21 mouse cellular contexts compared by ENCODE assay signal in genomic region chr2:146293538-146293937, GRCm38 (mm10).
A peak's percentile ranks its signal among the peaks of the same experiment; 100 is the strongest.
DNase-seq lines count a peak whose midpoint lies in the region; ATAC-seq and TF ChIP-seq lines count a peak whose summit lies in the region.
"Had no signal": no experiment of that assay in that cellular context is flagged by ENCODE, and none has a peak within 500 bp of the region (broad histone marks: within the 10 kb centered on the region; RNA-seq: fewer than 3 reads in every experiment).

No protein-coding gene starts in this region.

- peaks cover 4% of the 10 kb centered on the region; the same call in 1 of the 2 replicates for H3K4me1 ChIP-seq in embryonic facial prominence, embryonic 14.5 days (ENCODE audit: control insufficient read depth, insufficient read depth, low read length)
- H3K4me1 ChIP-seq in embryonic facial prominence, embryonic 10.5 days = peaks cover 23% of the 10 kb centered on the region
- H3K4me1 ChIP-seq in kidney, embryonic 16.5 days (ENCODE audit: insufficient read depth, low read length) = no peaks in the 10 kb centered on the region
- no peaks in the 10 kb centered on the region; the same call in 1 of the 2 replicates for H3K4me1 ChIP-seq in hindbrain, postnatal 0 days (ENCODE audit: insufficient read depth, low read length)
- H3K4me1 ChIP-seq in limb, embryonic 10.5 days = peaks cover 10% of the 10 kb centered on the region

- TF ChIP-seq CTCF in hindbrain, postnatal 0 days (IDR thresholded peaks at IDR 0.05; ENCODE audit: low read depth) = no peak

- H3K36me3 ChIP-seq in embryonic facial prominence, embryonic 14.5 days (ENCODE audit: control insufficient read depth, insufficient read depth, low read length) = no peaks in the 10 kb centered on the region
- H3K36me3 ChIP-seq in embryonic facial prominence, embryonic 10.5 days (replicated peaks) = no peaks in the 10 kb centered on the region
- H3K36me3 ChIP-seq in kidney, embryonic 16.5 days (ENCODE audit: insufficient read depth, low read length) = no peaks in the 10 kb centered on the region
- no peaks in the 10 kb centered on the region for H3K36me3 ChIP-seq in hindbrain, postnatal 0 days (ENCODE audit: insufficient read depth, low read length)
- H3K36me3 ChIP-seq in limb, embryonic 10.5 days = no peaks in the 10 kb centered on the region
- H3K36me3 ChIP-seq: embryonic facial prominence, embryonic 13.5 days; heart, embryonic 10.5 days had no signal

- H3K9me3 ChIP-seq in embryonic facial prominence, embryonic 14.5 days (ENCODE audit: control insufficient read depth, low read length) = no peaks in the 10 kb centered on the region
- no peaks in the 10 kb centered on the region for H3K9me3 ChIP-seq in embryonic facial prominence, embryonic 10.5 days
- no peaks in the 10 kb centered on the region for H3K9me3 ChIP-seq in kidney, embryonic 16.5 days (ENCODE audit: low read length)
- no peaks in the 10 kb centered on the region for H3K9me3 ChIP-seq in hindbrain, postnatal 0 days (ENCODE audit: low read length)
- no peaks in the 10 kb centered on the region for H3K9me3 ChIP-seq in limb, embryonic 10.5 days (replicated peaks)
- H3K9me3 ChIP-seq: embryonic facial prominence, embryonic 13.5 days; heart, embryonic 10.5 days; megakaryocyte, embryonic 14.5 days had no signal

- 68% methylated on average over 9 of the region's 9 CpGs for WGBS in embryonic facial prominence, embryonic 14.5 days
- WGBS in embryonic facial prominence, embryonic 10.5 days = 83% methylated on average over 9 of the region's 9 CpGs
- WGBS in kidney, embryonic 16.5 days = 68% methylated on average over 9 of the region's 9 CpGs
- 54% methylated on average over 9 of the region's 9 CpGs for WGBS in hindbrain, postnatal 0 days
- 89% methylated on average over 9 of the region's 9 CpGs for whole genome bisulfite sequencing in limb, embryonic 10.5 days

- no peak overlapping the region for H3K4me3 ChIP-seq in embryonic facial prominence, embryonic 14.5 days (ENCODE audit: low read depth, low read length)
- H3K4me3 ChIP-seq in embryonic facial prominence, embryonic 10.5 days = no peak overlapping the region
- H3K4me3 ChIP-seq in kidney, embryonic 16.5 days (ENCODE audit: low read length) = no peak overlapping the region
- no peak overlapping the region for H3K4me3 ChIP-seq in hindbrain, postnatal 0 days (ENCODE audit: low read length)
- H3K4me3 ChIP-seq in limb, embryonic 10.5 days = no peak overlapping the region
- H3K4me3 ChIP-seq: embryonic facial prominence, embryonic 13.5 days; gastrocnemius, adult 2 months; heart, embryonic 10.5 days; megakaryocyte, embryonic 14.5 days; myocyte had no signal

- H3K27me3 ChIP-seq in embryonic facial prominence, embryonic 14.5 days (replicated peaks; ENCODE audit: control insufficient read depth, insufficient read depth, low read length) = no peaks in the 10 kb centered on the region
- H3K27me3 ChIP-seq in embryonic facial prominence, embryonic 10.5 days (replicated peaks; ENCODE audit: low read depth, poor library complexity, severe bottlenecking) = no peaks in the 10 kb centered on the region
- no peaks in the 10 kb centered on the region for H3K27me3 ChIP-seq in kidney, embryonic 16.5 days (ENCODE audit: insufficient read depth, low read length)
- H3K27me3 ChIP-seq in hindbrain, postnatal 0 days (ENCODE audit: insufficient read depth, low read length) = no peaks in the 10 kb centered on the region
- no peaks in the 10 kb centered on the region for H3K27me3 ChIP-seq in limb, embryonic 10.5 days (ENCODE audit: low read depth, poor library complexity, severe bottlenecking)
- H3K27me3 ChIP-seq: embryonic facial prominence, embryonic 13.5 days; megakaryocyte, embryonic 14.5 days had no signal

- no peak overlapping the region for H3K27ac ChIP-seq in embryonic facial prominence, embryonic 14.5 days (replicated peaks; ENCODE audit: low read depth, low read length)
- no peak overlapping the region for H3K27ac ChIP-seq in embryonic facial prominence, embryonic 10.5 days (replicated peaks)
- no peak overlapping the region for H3K27ac ChIP-seq in kidney, embryonic 16.5 days (ENCODE audit: low read length)
- H3K27ac ChIP-seq in hindbrain, postnatal 0 days = peak overlapping the region; percentile 37; the same call in 1 of the 2 replicates
- H3K27ac ChIP-seq in limb, embryonic 10.5 days = no peak overlapping the region
- H3K27ac ChIP-seq: embryonic facial prominence, embryonic 13.5 days; gastrocnemius, adult 2 months; heart, embryonic 10.5 days had no signal

- no peak for DNase-seq in embryonic facial prominence, embryonic 14.5 days (ENCODE audit: low spot score)
- no peak for DNase-seq in embryonic facial prominence, embryonic 10.5 days (ENCODE audit: low spot score)
- no peak for DNase-seq in kidney, postnatal 14 days
- DNase-seq in hindbrain, postnatal 0 days (ENCODE audit: low spot score) = peak; percentile 24
- DNase-seq in retina, embryonic 14.5 days (ENCODE audit: low spot score) = peak; percentile 59
- DNase-seq in right cerebral cortex, postnatal 36 days (ENCODE audit: low spot score in 2 of 2) = no peak
- DNase-seq in limb, embryonic 10.5 days (ENCODE audit: low spot score) = no peak
- DNase-seq: adrenal gland, adult 8-10 months; gastrocnemius, adult 2 months; kidney, adult 2 months; kidney, postnatal 25 days; lung, adult 18-20 months; lung, postnatal 14 days; right cerebral cortex, adult 18-20 months; thymus, postnatal 36 days had no signal

- ATAC-seq in embryonic facial prominence, embryonic 14.5 days (ENCODE audit: low read depth) = peak; percentile 23; the same call in 1 of the 2 replicates
- 0 out of 2 replicates have a peak, but pooled peaks have one; percentile 6 for ATAC-seq in kidney, embryonic 16.5 days (ENCODE audit: low FRiP score, low TSS enrichment)
- 0 out of 2 replicates have a peak, but pooled peaks have one; percentile 34 for ATAC-seq in hindbrain, postnatal 0 days

- H3K4me2 ChIP-seq in embryonic facial prominence, embryonic 14.5 days (ENCODE audit: low read depth, low read length) = no peak overlapping the region
- H3K4me2 ChIP-seq in kidney, embryonic 16.5 days (replicated peaks; ENCODE audit: low read depth, low read length) = no peak overlapping the region
- no peak overlapping the region for H3K4me2 ChIP-seq in hindbrain, postnatal 0 days (ENCODE audit: low read depth, low read length)
- H3K4me2 ChIP-seq: embryonic facial prominence, embryonic 13.5 days; liver, embryonic 11.5 days had no signal

- H3K9ac ChIP-seq in embryonic facial prominence, embryonic 14.5 days (ENCODE audit: low read depth, low read length) = no peak overlapping the region
- no peak overlapping the region for H3K9ac ChIP-seq in kidney, embryonic 16.5 days (replicated peaks; ENCODE audit: low read length)
- H3K9ac ChIP-seq in hindbrain, postnatal 0 days (replicated peaks; ENCODE audit: low read length) = no peak overlapping the region
- H3K9ac ChIP-seq: embryonic facial prominence, embryonic 13.5 days had no signal

Comparison
In these comparisons a context has a peak if more than half of its experiments do, and no peak if none do; other contexts are left out.
1. DNase-seq: peak in hindbrain, postnatal 0 days (single experiment) and retina, embryonic 14.5 days (single experiment); none in embryonic facial prominence, embryonic 14.5 days (single experiment), embryonic facial prominence, embryonic 10.5 days (single experiment), kidney, postnatal 14 days (single experiment), right cerebral cortex, postnatal 36 days (0 of 2) and limb, embryonic 10.5 days (single experiment).
2. Peak in every context shown above with its lines, with median percentiles within 50 percentile points of each other: ATAC-seq.